Mouse (Mus musculus): ENCODE data around the gene Gins2. TPM values are rescaled to one million over a fixed set of nuclear protein-coding genes. Genes with fewer than 3 reads are reported as not detected.

Gene Gins2
- polyA plus RNA-seq, 1 experiment = 4.4 TPM

DNA sequence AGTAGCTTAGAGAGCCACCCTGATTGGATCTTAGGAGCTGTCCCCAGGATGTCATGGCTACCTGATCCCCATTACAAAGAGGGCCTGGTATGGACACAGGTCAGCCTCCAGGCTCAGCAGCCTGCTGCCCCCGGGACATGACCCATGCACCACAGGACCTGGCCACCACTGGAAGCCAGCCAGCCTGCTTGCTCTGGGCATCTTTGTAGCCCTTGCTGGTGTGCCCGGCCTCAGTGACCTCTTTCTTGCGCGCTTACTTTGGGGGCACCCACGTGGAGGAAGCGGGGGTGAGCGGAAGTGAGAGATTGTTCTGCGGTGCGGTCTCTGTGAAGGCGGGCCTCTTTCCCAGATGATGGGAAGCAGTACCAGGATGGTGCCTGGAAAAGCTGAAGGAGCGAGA lies 36.6 kb downstream of the Gins2 start:
- H3K4me3 ChIP-seq (replicated peaks; ENCODE audit: extremely low read depth, low read depth, low read length) = no peak overlapping the region
- TF ChIP-seq CTCF (IDR thresholded peaks at IDR 0.05; ENCODE audit: insufficient read depth, low read length) = no peak
- TF ChIP-seq POLR2A (IDR thresholded peaks at IDR 0.05; ENCODE audit: borderline replicate concordance, extremely low read depth, low read depth, low read length) = no peak
- WGBS = 84% methylated on average over 11 of the region's 11 CpGs
- H3K4me1 ChIP-seq (ENCODE audit: control insufficient read depth, insufficient read depth, low read length) = peaks cover 9% of the 10 kb centered on the region; the same call in 1 of the 2 replicates
- no peak for DNase-seq

DNA sequence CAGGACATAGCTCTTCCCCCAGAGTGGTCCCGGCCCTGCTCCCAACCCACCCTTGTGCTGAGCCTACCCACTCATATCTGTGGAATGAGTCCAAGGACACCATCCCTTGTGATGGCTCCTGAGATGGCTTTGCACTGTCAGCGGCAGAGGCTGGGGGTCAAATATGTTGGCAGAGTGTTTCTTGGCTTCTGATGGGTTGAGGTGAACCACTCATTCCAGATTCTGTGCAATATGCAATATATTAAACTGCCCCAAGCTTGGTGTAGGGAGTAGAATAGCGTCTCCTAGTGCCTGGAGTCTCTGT lies 37.5 kb downstream of the Gins2 start:
- WGBS = 80% methylated on average over 3 of the region's 3 CpGs
- no peak for DNase-seq
- no peak for TF ChIP-seq POLR2A (IDR thresholded peaks at IDR 0.05; ENCODE audit: borderline replicate concordance, extremely low read depth, low read depth, low read length)
- TF ChIP-seq CTCF (IDR thresholded peaks at IDR 0.05; ENCODE audit: insufficient read depth, low read length) = no peak
- Histone ChIP-seq H3K4me1 (ENCODE audit: control insufficient read depth, insufficient read depth, low read length) (peaks cover 14% of the 10 kb centered on the region), H3K4me3 (replicated peaks; ENCODE audit: extremely low read depth, low read depth, low read length) (no peak overlapping the region)

DNA sequence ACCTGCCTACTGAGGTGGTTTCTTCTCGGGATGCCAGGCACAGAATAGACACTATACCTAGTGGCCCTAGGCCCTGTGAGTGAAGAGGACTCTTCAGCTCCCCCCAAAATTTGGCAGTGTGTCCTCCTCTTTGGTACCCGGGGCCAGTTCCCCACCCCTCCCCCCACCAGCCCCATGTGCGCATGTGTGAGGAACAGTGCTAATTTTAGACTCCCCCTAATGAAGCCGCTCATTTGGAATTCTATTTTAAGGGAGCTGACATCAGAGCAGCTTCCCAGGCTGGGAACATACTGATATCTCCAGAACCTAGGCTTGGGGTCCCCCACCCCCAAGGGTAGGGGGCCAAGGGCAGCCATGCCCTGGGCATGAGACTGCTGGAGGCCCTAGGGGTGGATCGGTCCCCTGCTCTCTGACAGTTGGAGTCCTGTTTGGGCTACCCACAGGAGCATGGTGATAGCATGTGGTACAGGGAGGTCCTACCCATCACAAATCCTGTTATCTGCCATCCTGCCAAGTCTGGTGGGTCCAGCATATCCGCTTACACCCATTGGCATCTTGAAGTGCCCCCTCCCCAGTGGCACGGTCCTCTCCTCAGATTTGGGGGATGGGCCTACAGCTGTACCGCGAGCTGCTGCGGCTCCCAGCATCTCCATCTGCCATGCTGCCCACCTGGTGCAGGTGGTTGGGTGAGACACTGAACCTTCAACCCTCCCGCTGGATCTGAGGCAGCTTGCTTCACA lies 38.0 kb downstream of the Gins2 start:
- no peak for TF ChIP-seq CTCF (IDR thresholded peaks at IDR 0.05; ENCODE audit: insufficient read depth, low read length)
- TF ChIP-seq POLR2A (IDR thresholded peaks at IDR 0.05; ENCODE audit: borderline replicate concordance, extremely low read depth, low read depth, low read length) = no peak
- Histone ChIP-seq H3K4me1 (ENCODE audit: control insufficient read depth, insufficient read depth, low read length) (peaks cover 14% of the 10 kb centered on the region), H3K4me3 (replicated peaks; ENCODE audit: extremely low read depth, low read depth, low read length) (no peak overlapping the region)
- 72% methylated on average over 11 of the region's 11 CpGs for WGBS
- no peak for DNase-seq

DNA sequence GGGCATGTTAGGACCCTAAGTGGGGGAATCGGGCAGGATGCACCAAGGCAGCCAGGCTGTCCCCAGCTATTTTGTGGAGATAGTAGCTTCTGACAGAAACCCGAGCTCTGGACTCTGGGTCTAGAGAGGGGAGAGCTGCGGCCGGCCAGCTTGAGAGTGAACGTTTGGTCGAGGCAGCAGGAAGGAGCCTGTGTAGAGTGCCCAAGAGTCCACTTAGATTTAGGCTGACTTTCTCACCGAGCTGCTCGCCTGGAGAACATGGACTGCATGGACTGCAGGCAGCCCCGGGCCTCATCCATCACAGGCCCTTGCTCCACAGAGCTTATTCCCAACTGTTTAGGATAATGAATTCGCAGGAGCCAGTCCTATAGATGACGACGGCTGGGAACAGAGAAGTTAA lies 38.7 kb downstream of the Gins2 start:
- DNase-seq = no peak
- peaks cover 14% of the 10 kb centered on the region for H3K4me1 ChIP-seq (ENCODE audit: control insufficient read depth, insufficient read depth, low read length)
- 57% methylated on average over 12 of the region's 12 CpGs for WGBS
- no peak overlapping the region for H3K4me3 ChIP-seq (replicated peaks; ENCODE audit: extremely low read depth, low read depth, low read length)
- TF ChIP-seq POLR2A (IDR thresholded peaks at IDR 0.05; ENCODE audit: borderline replicate concordance, extremely low read depth, low read depth, low read length) (no peak), CTCF (IDR thresholded peaks at IDR 0.05; ENCODE audit: insufficient read depth, low read length) (no peak)

DNA sequence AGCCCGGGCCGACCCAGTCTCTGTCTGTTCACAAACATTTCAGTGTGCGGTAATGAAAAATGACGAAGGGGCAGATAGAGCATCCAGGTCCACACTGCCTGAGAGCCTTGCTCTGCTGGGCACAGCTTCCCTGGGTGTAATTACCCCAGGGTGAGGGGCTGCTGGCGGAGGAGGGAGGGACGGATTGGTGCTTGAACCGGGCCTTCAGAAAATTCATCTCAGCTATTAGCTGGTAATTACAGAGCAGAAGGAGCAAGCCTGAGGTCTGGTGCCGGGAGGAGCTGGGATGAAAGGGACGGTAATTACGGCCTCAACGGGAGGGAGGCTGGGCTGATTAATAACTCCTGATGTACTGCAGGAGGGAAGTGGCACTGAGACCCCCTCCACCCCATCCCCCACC lies 39.2 kb downstream of the Gins2 start:
- DNase-seq = no peak
- no peak for TF ChIP-seq POLR2A (IDR thresholded peaks at IDR 0.05; ENCODE audit: borderline replicate concordance, extremely low read depth, low read depth, low read length)
- TF ChIP-seq CTCF (IDR thresholded peaks at IDR 0.05; ENCODE audit: insufficient read depth, low read length) = no peak
- H3K4me1 ChIP-seq (ENCODE audit: control insufficient read depth, insufficient read depth, low read length) = peaks cover 14% of the 10 kb centered on the region
- 60% methylated on average over 11 of the region's 11 CpGs for WGBS
- H3K4me3 ChIP-seq (replicated peaks; ENCODE audit: extremely low read depth, low read depth, low read length) = no peak overlapping the region

DNA sequence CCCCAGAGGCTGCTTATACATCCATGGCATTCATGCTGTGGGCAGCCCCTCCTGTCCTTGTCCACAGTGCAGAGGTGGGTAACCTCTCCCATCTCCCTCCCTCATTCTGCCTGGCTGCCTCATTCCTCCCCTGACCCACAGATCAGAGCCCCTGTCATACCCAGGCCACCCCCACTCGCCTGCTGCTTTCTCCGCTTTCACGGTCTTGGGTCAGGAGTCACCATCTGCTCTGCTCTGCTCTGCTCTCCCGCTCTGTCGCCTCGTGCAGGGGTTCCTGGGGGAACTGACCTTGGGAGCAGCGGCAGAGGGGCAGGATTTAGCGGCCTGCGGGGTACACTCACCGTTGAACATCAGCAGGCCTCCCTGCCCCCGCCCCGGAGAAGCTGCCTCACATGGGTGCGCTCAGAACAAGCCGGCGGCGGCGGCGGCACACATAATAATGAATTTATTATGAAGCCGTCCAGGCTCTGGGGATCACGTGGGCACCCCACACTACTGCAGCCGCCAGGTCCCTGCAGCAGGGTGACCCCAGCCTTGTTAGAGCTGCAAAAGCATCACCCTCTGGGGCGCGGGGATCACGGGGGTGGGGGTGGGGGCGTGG lies 39.7 kb downstream of the Gins2 start:
- 42% methylated on average over 25 of the region's 25 CpGs for WGBS
- H3K4me1 ChIP-seq (ENCODE audit: control insufficient read depth, insufficient read depth, low read length) = peaks cover 14% of the 10 kb centered on the region
- DNase-seq = no peak
- no peak overlapping the region for H3K4me3 ChIP-seq (replicated peaks; ENCODE audit: extremely low read depth, low read depth, low read length)
- no peak for TF ChIP-seq CTCF (IDR thresholded peaks at IDR 0.05; ENCODE audit: insufficient read depth, low read length)
- no peak for TF ChIP-seq POLR2A (IDR thresholded peaks at IDR 0.05; ENCODE audit: borderline replicate concordance, extremely low read depth, low read depth, low read length)

DNA sequence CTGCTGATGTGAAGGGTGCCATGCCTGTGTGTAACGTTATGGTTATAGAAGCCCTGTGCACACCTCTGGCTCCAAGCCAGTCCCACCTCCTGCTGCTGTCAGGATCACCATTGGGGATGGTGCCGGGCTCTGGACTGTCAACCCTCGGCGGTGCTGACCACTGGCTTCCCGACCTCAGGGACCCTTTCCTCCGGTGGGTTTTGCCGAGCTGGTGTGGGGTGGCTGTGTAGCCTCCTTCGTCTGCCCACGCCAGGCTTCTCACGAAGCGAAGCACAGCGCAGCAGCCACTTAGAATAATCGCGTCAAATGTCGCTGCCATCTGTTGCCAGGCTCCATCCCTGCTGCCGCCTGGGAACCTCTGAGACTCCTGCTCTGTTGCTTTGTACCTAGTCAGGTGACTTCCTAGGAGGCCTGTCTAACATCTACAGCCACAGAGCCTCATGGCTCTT lies 40.8 kb downstream of the Gins2 start:
- WGBS = 66% methylated on average over 16 of the region's 16 CpGs
- TF ChIP-seq POLR2A (IDR thresholded peaks at IDR 0.05; ENCODE audit: borderline replicate concordance, extremely low read depth, low read depth, low read length) (no peak), CTCF (IDR thresholded peaks at IDR 0.05; ENCODE audit: insufficient read depth, low read length) (no peak)
- H3K4me1 ChIP-seq (ENCODE audit: control insufficient read depth, insufficient read depth, low read length) = peaks cover 18% of the 10 kb centered on the region
- DNase-seq = no peak
- no peak overlapping the region for H3K4me3 ChIP-seq (replicated peaks; ENCODE audit: extremely low read depth, low read depth, low read length)

DNA sequence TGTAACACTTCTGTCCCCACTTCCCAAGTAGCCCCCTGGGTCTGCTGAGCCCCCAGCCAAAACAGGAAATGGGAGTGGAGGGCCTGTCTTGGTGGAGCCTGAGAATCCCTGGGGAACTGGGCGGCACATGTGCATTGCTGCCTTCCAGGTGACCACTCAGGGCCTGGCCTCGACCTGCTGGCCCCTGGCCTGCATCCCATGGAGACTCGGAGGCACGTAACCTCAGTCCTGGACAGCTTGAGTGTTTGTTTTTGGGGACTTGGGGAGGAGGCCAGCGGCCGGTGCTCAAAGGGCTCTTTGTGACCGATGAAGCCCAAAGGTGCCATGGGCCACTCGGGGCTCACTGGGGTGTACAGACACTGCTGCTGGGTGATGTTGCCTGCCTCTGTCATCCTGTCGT lies 41.5 kb downstream of the Gins2 start:
- H3K4me3 ChIP-seq (replicated peaks; ENCODE audit: extremely low read depth, low read depth, low read length) = no peak overlapping the region
- TF ChIP-seq CTCF (IDR thresholded peaks at IDR 0.05; ENCODE audit: insufficient read depth, low read length) (no peak), POLR2A (IDR thresholded peaks at IDR 0.05; ENCODE audit: borderline replicate concordance, extremely low read depth, low read depth, low read length) (no peak)
- 57% methylated on average over 9 of the region's 9 CpGs for WGBS
- DNase-seq = peak; percentile 60
- H3K4me1 ChIP-seq (ENCODE audit: control insufficient read depth, insufficient read depth, low read length) = peaks cover 22% of the 10 kb centered on the region

DNA sequence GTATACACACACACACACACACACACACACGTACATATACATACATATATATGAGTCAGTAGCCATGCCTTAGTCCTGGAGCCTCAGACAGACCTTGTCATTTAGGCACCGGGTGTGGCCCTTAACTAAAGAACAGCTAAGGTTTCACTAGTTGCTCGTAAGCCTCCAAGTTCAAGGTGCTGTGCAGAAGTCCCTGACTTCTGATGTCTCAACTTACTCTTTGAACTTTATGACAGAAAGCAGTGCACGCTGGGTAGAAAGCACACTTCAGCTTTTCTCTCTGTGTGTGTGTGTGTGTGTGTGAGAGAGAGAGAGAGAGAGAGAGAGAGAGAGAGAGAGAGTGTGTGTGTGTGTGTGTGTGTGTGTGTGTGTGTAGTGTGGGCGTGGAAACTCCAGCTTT lies 44.9 kb downstream of the Gins2 start:
- DNase-seq = no peak
- 70% methylated on average over 5 of the region's 5 CpGs for WGBS
- Histone ChIP-seq H3K4me3 (replicated peaks; ENCODE audit: extremely low read depth, low read depth, low read length) (no peak overlapping the region), H3K4me1 (ENCODE audit: control insufficient read depth, insufficient read depth, low read length) (peaks cover 34% of the 10 kb centered on the region)
- TF ChIP-seq CTCF (IDR thresholded peaks at IDR 0.05; ENCODE audit: insufficient read depth, low read length) = no peak

DNA sequence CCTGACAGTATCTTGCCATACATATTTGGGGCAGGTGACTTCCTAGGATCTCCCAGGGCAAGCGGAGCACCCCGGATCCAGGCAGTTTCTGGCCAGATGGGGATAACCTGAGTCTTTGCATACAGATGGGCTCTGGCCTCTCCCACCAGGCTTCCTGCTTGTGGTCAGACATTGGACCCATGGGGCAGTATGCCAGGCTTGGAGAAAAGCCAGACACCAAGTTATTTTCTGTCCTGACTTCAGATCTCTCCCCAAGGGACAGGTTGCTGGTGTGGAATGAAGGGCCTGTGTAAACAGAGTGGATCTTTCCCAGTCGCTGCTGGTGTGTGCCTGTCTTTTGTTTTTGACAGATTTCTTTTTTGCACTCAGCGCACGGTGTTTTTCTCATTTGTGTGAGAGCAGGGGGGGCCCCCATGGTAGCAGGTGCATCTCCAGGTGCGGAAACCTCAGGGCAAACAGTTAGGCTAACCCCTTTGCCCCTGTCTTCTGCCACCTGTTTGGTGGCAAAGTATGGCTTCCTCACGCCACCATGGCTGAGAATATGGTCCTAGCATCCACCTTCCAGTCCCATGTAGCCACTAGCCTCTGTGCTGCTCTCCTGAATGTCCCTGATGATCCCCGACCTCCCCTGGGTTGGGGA lies 45.6 kb downstream of the Gins2 start:
- WGBS = 47% methylated on average over 8 of the region's 8 CpGs
- Histone ChIP-seq H3K4me3 (replicated peaks; ENCODE audit: extremely low read depth, low read depth, low read length) (no peak overlapping the region), H3K4me1 (ENCODE audit: control insufficient read depth, insufficient read depth, low read length) (peaks cover 34% of the 10 kb centered on the region)
- DNase-seq = peak; percentile 52
- TF ChIP-seq POLR2A (IDR thresholded peaks at IDR 0.05; ENCODE audit: borderline replicate concordance, extremely low read depth, low read depth, low read length) = no peak
- no peak for TF ChIP-seq CTCF (IDR thresholded peaks at IDR 0.05; ENCODE audit: insufficient read depth, low read length)

Measured in lung, adult 2 months (tissue).